8 mouse cellular contexts compared by ENCODE assay signal in genomic region chr11:76217390-76217800, GRCm38 (mm10). TPM values are rescaled to one million over a fixed set of nuclear protein-coding genes. Genes with fewer than 3 reads are reported as not detected.
DNase-seq lines count a peak whose midpoint lies in the region; ATAC-seq lines count a peak whose summit lies in the region.

Dbil5 (plus strand) TSS chr11:76217608.
Gemin4 (minus strand) TSS chr11:76217664.

- peaks cover 39% of the 10 kb centered on the region for H3K36me3 ChIP-seq in hindbrain, embryonic 12.5 days

- H3K4me3 ChIP-seq in hindbrain, embryonic 12.5 days = peak within 1 kb of the TSS; percentile 73

- peak; percentile 97 for ATAC-seq in hindbrain, embryonic 12.5 days (ENCODE audit: low FRiP score)

- H3K9ac ChIP-seq in hindbrain, embryonic 12.5 days = peak within 1 kb of the TSS; percentile 84

- peak within 1 kb of the TSS; percentile 89 for H3K27ac ChIP-seq in hindbrain, embryonic 12.5 days

- peaks cover 8% of the 10 kb centered on the region; the same call in 1 of the 2 replicates for H3K4me1 ChIP-seq in hindbrain, embryonic 12.5 days

- peak within 1 kb of the TSS; percentile 58 for H3K4me2 ChIP-seq in hindbrain, embryonic 12.5 days (replicated peaks)

- H3K27me3 ChIP-seq in hindbrain, embryonic 12.5 days = no peaks in the 10 kb centered on the region

- peak; percentile 99 for DNase-seq in NIH3T3 (ENCODE audit: low read depth)
- DNase-seq in cerebellum, postnatal 10 days = peak; percentile 99
- DNase-seq in frontal cortex, postnatal 10 days (ENCODE audit: low spot score in 2 of 2) = peak; percentile 92 to 95
- peak; percentile 94 to 97 for DNase-seq in layer of hippocampus, postnatal 14 days (ENCODE audit: low spot score in 2 of 2)
- peak; percentile 99 for DNase-seq in lung, postnatal 14 days
- peak; percentile 86 for DNase-seq in retina, adult 2 months (ENCODE audit: low read depth, low spot score)
- DNase-seq in thymus, postnatal 36 days = peak; percentile 97 to 98

- whole genome bisulfite sequencing in hindbrain, embryonic 12.5 days = under 1% methylated on average over 33 of the region's 35 CpGs

- no peaks in the 10 kb centered on the region for H3K9me3 ChIP-seq in hindbrain, embryonic 12.5 days (replicated peaks)

RNA-seq across cellular contexts. Expression of gene Dbil5, which starts in this region (rescaled TPM):
- 0.54 TPM in 1 of 2 replicates, not detected in the other for polyA plus RNA-seq in hindbrain, embryonic 12.5 days (2016; fragmentation: Nextera tagmentation; extraction: Ambion mirVana)
- total RNA-seq in layer of hippocampus, postnatal 14 days (2021) = 1 to 10 TPM in 1 of 2 experiments, under 1 TPM in 1; 0.62 to 1.7 TPM

RNA-seq across cellular contexts. Expression of gene Gemin4, which starts in this region (rescaled TPM):
- 27.5 and 28.7 TPM in 2 replicates for polyA plus RNA-seq in hindbrain, embryonic 12.5 days (2016; fragmentation: Nextera tagmentation; extraction: Ambion mirVana)
- total RNA-seq in layer of hippocampus, postnatal 14 days (2021) = 1 to 10 TPM; 6.5 to 7.2 TPM

Comparison
In these comparisons a context has a peak if more than half of its experiments do, and no peak if none do; other contexts are left out.
1. Peak in every context shown above with its lines: DNase-seq, ATAC-seq, H3K4me3 ChIP-seq and H3K27ac ChIP-seq.